Mouse (Mus musculus) 3134 (cell line): Measurements from ENCODE around the gene Hist4h4.
"Not testable (repeated sequence)": the region's sequence is repeated elsewhere in the genome, so short reads cannot be mapped to it uniquely, and the experiment has no call there.

Experiments
- DNase-seq: peaks from one replicate; pipeline ENCODE4 v3.0.0-alpha.2; 2011; ENCODE audit warnings: low spot score; ENCODE audit not compliant: insufficient read length; ENCODE audit errors: extremely low read depth

Hist4h4 gene

GRCm38 (mm10) chr6:136816826-136817225 lies 12.6 kb upstream of the Hist4h4 start:
- no peak for DNase-seq

DNA sequence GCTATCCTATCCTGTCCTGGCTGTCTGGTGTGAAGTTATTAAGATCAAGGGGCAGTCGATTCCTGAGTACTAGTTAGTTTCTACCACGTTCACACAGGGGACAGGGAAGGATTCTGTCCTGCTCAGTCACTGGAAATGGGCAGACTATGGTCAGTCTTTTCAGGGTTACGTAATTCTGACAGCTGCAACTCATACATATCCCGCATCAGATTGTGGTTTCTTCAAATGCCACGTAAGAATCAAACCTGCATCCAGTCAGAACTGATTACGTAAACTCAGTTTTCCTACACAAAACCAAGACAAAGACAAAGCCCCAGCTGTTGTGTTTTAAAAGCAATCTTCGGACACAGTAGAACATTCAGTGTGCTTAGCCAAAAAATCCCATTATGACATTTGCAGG lies 11.2 kb upstream of the Hist4h4 start:
- no peak for DNase-seq

DNA sequence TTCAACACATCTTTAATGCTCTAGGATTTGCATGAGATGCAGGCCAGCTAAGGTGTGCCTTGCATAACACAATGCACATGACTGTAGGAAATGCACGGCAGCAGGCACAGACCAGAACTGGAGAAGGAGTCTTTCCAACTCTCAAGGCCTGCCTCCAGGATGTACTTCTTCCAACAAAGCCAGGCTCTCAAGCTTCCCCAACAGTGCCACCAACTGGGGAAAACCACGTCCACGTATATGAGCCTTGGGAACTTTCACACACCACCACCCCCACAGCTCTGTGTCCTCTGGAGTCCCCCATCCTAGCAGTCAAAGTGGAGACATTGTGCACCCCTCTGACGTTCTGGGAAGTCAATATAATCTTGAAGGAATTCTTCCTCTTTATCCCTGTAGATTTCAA lies 8.9 kb upstream of the Hist4h4 start:
- no peak for DNase-seq

GRCm38 (mm10) chr6:136811196-136811595 lies 7.0 kb upstream of the Hist4h4 start:
- no peak for DNase-seq

DNA sequence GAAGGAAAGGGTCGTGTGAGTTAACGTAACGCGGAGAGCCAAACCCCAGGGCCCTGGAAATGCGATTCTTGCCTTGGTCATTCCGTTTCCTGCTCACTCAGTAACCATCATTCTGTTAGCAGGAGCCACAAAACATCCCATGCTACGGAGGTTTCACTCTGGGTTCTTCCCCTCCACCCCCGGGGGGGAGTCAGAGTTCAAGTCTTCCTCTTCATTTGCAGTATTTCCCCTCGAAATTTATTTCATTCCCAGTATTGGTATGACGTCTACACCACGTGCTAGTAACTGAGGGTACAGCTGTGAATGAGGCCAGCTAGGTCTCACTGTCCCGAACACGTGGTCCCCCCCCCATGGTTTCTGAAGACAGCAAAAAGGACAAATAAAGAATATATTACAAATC lies 5.5 kb upstream of the Hist4h4 start:
- no peak for DNase-seq

DNA sequence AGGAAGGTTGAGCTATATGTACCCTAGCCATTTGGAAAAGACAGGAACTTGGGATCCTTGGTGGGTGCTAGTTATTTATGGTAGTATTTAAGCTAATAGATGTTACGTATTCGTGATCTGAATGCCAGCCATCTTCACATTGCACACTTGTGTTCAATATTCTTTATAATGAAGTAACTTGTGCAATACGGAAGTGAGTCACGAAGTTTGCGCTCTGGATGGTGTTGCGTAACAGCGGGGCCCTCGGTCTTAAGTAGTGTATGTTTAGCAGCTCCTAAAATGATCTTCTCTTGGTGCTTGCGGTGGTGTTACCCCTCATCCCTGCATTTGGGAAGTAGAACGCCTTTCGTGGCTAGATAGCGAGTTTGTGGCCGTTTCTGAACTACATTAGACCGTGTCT lies 4.9 kb upstream of the Hist4h4 start:
- peak; percentile 72 for DNase-seq

- peak; percentile 82 for DNase-seq
These were observed 4.4 kb upstream of the Hist4h4 start for GRCm38 (mm10) chr6:136808631-136809046.

DNA sequence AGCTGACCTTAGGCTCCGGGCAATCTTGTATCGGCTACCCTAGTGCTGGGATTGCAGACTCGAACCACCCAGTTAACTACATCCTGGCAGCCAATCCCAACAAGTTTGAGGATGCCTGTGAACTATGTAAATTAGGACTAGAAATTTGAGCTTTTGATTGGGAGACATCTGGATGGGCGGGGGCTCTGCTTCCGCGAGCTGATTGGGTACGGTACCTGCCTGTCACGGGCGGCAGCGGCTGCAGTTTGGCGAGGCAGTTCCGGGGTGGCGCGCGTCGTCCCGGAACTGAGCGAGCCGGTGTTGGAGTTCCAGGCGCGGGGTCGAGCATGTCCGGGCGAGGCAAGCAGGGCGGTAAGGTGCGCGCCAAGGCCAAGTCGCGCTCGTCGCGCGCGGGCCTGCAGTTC lies 3.8 kb upstream of the Hist4h4 start, which contains the start of gene H2afj:
Gene H2afj (plus strand): TSS at position 231 of the 404 bp plus-strand sequence.
- DNase-seq: peak; percentile 99

DNA sequence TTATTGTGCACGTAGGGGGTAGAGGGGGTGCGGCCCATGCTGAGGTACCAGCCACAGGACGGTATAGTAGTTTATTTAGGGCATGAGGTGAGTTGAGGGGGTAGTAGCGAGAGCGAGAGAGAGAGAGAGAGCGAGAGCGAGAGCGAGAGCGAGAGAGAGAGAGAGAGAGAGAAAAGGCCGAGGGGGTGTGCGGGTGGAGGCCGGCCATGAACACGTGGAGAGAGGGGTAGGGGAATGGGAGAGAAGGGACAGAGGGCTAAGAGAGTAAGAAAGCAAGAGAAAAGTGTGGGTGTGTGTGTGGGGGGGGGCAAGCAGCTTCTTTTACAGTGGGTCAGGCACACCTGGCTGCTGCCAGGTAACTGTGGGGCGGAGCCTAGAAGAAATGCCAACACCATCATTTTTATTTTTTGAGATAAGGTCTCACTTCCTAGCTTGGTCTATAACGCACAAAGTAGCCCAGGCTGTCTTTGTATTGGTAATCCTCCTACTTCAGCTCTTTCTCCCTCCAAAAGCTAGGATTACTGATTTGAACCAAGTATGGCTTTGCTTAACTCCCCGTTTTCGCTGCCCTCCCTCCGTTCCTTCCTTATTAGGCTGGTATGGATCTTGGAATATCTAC lies 3.3 kb upstream of the Hist4h4 start:
- no peak for DNase-seq

- no peak for DNase-seq
These were observed 2.6 kb upstream of the Hist4h4 start for GRCm38 (mm10) chr6:136806819-136807218.

GRCm38 (mm10) chr6:136805409-136805775 lies 1.2 kb upstream of the Hist4h4 start:
- no peak for DNase-seq

DNA sequence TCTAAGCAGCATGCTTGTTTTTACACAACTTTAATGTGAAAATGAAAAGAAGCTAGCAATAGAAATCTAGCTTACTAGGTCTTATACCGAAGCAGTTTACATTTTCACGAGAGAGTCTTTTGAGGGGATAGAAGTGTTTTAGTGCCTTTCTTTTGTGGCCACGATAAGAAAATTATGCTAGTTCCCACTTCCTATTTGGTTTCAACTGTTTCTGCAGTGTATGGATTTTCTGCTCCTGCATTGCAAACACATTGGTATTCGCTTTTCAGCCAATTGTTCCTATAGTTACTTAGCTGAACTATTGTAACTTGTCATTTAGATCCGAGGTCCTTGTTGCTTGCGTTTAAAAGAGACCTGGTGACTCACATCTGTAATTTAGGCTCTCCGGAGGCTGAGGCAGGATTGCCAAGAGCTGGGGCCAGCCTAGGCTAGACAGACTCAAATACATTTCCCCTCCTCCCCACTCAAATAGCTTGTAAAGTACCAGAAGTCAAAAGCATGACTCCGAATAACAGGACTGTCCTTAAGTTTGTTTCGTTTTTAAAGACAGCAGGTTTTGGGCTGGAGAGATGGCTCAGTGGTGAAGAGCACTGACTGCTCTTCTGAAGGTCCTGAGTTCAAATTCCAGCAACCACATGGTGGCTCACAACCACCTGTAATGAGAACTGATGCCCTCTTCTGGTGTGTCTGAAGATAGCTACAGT lies 642 bp upstream of the Hist4h4 start:
- DNase-seq: peak; percentile 77

GRCm38 (mm10) chr6:136803093-136803738 lies 999 bp downstream of the Hist4h4 start:
- no peak for DNase-seq

DNA sequence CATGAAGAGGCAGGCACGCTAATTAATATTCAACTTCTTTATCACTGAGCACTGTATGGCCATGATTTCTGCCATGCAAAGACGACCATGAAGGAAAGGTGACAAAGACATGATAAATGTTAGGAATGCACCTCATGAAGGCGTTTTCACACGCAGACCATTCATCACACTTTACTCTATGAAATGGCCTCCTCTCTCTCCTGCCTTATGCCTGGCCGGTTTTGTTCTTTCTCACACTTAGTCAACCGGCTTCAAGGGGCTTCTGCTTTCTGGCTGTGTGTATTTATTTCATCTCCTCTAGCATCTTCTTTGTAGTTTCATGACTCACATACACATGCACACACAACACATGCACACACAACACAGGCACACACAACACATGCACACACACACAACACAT lies 2.9 kb downstream of the Hist4h4 start:
- no peak for DNase-seq

GRCm38 (mm10) chr6:136800710-136801109 lies 3.5 kb downstream of the Hist4h4 start:
- DNase-seq: no peak

- not testable (repeated sequence) for DNase-seq
These were observed 6.1 kb downstream of the Hist4h4 start for GRCm38 (mm10) chr6:136797874-136798693.

- no peak for DNase-seq
These were observed 8.4 kb downstream of the Hist4h4 start for GRCm38 (mm10) chr6:136795850-136796249.

- no peak for DNase-seq
These were observed 9.1 kb downstream of the Hist4h4 start for GRCm38 (mm10) chr6:136795110-136795509.

DNA sequence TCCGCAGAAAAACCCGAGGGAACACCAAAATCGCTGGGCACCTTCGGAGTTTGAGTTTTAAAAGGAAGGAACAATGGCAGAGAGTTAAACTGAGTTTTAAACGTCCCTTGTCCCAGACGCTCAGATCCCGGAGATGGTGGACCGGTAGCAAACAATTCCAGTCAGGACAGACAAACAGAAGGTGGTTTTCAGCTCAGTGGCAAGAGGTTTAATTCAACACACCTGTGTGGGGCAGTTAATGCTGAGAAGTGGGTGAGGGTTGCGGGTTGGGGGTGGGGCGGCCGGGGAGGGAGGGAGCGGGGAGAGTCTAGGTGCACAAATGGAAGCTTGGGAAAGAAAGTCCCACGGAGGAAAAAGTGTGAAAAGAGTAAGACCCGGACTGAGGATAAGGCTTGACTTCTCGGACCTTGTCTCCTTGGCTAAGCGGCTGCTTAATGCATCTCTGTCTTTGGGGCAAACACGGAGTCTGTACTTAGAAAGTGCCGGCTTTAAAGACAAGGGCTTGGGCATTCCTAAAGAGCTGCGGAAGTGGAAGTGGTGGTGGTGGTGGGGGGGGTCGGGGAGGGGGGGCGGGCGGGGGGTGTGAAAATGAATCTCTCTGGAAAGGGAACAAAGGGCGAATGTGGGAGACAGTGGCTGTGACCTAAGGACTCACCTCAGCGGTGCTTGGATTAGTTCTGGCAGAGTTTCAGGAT lies 10.2 kb downstream of the Hist4h4 start:
- DNase-seq: no peak
